Mouse (Mus musculus): ENCODE measurements around the gene Cd83. TPM values are rescaled to one million over a fixed set of nuclear protein-coding genes. Genes with fewer than 3 reads are reported as not detected.

Gene Cd83
- total RNA-seq (2012; rRNA removed) = 0.26 and 0.76 TPM in 2 replicates

DNA sequence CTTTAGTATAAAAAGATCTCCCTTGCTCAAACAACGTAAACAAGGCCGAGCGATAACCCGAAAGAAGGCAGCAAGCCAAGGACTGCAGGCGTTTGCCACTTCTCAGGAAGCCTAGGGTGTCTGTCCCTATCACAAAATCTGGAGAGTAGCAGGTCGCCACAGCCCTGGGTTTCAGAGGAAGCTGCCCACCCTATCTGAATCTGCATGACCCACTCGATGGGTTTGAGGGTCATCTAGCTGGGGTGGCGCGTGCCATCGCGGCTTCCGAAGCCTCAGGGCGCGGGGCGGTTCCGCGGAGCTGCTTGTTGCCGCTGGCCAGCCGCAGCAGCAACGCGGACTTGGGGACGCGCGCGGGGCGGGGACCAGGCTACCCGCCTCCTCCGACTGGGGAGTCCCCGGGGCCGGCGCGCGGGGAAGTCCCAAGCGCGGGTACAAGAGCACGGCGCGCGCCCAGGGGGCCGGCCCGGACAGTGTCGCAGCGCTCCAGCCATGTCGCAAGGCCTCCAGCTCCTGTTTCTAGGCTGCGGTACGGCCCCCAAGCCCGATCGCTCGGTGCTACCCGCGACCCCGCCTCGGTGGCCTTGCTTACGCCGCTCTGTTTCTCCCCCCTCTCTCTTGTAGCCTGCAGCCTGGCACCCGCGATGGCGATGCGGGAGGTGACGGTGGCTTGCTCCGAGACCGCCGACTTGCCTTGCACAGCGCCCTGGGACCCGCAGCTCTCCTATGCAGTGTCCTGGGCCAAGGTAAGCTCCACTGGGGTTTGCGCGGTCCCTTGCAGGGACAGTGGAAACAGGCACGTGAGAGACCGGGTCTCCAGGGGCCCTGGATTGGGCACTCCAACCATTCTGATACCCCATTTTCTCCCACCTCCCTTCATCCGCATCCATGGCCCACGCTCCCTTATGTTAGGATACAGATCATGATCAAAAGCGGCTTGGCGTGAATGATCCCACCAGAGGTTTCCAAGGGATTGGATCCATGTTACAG, at the start of gene Cd83:
Gene Cd83 (plus strand): TSS at position 51 of the 987 bp plus-strand sequence.
- DNase-seq (ENCODE audit: low read depth, low spot score) = no peak
- Histone ChIP-seq H3K9ac (ENCODE audit: insufficient read depth, low read depth, low read length, poor library complexity, severe bottlenecking) (peak within 1 kb of the TSS; percentile 71), H3K9me3 (ENCODE audit: control insufficient read depth, insufficient read depth, low read depth, low read length) (no peaks in the 10 kb centered on the region), H3K36me3 (ENCODE audit: control insufficient read depth, insufficient read depth, low read length, poor library complexity, severe bottlenecking) (no peaks in the 10 kb centered on the region), H3K4me1 (ENCODE audit: control insufficient read depth in 2 of 2, insufficient read depth in 2 of 2, low read length in 2 of 2, poor library complexity in 1 of 2) (0 out of 4 replicates have a peak, but pooled peaks cover 0 to 4% of the 10 kb centered on the region in 2 experiments), H3K27ac (ENCODE audit: insufficient read depth, low read depth, low read length, poor library complexity, severe bottlenecking) (no peak within 1 kb of the TSS), H3K4me3 (ENCODE audit: insufficient read depth in 1 of 2, low read depth in 1 of 2, low read length in 2 of 2, poor library complexity in 1 of 2, severe bottlenecking in 1 of 2) (peak within 1 kb of the TSS; percentile 54 to 72)
- in situ Hi-C loops (cut with MboI; ENCODE audit: low sequenced_read_pairs in 2 of 2, unreplicated experiment in 2 of 2) = no loop called here
- no peak for TF ChIP-seq MAFK (IDR thresholded peaks at IDR 0.05; ENCODE audit: insufficient read depth, low read depth, low read length)
- no peak for TF ChIP-seq ZC3H11A (IDR thresholded peaks at IDR 0.05; ENCODE audit: borderline replicate concordance, low read depth, low read length)
- TF ChIP-seq HCFC1 (IDR thresholded peaks at IDR 0.05; ENCODE audit: borderline replicate concordance, insufficient read depth, low read length) = no peak
- no peak for TF ChIP-seq ZNF384 (IDR thresholded peaks at IDR 0.05; ENCODE audit: low read depth, low read length)
- TF ChIP-seq CHD2 (IDR thresholded peaks at IDR 0.05; ENCODE audit: low read depth, low read length) = no peak

DNA sequence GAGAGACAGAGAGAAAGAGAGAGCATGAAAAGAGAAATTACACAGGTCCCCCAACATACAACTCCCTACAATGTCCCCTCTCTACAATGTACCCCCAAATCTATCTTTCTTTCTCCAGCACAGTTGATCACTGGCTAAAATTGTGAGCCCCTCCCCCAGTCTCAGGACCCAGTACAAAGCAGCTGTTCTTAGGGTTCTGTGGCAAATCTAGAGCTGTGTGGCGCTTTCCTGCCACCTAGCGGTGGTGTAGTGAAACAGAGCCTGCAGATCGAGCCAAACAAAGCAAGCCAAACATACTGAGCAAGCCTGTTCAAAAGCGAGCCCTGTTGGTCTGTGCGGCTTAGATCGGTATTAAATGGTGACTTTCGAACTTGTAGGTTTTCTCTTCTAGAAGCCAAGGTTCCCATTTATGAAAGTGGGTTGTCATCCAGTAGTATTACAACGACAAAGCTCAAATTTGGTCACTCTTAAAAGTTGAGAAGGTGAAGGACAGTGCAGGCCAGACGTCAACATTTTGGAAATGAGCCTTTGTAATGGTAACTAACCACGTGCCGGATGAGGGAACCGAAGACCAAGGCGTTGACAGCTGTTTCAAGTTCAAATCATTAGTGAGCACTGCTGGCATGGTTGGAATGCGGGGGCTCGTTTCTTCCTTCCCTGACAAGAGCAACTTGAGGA, 44.8 kb upstream of the Cd83 start:
- Histone ChIP-seq H3K27ac (ENCODE audit: insufficient read depth, low read depth, low read length, poor library complexity, severe bottlenecking) (no peak overlapping the region), H3K9me3 (ENCODE audit: control insufficient read depth, insufficient read depth, low read depth, low read length) (no peaks in the 10 kb centered on the region)
- TF ChIP-seq MAFK (IDR thresholded peaks at IDR 0.05; ENCODE audit: insufficient read depth, low read depth, low read length) = no peak
- TF ChIP-seq CHD2 (IDR thresholded peaks at IDR 0.05; ENCODE audit: low read depth, low read length) = no peak
- TF ChIP-seq HCFC1 (IDR thresholded peaks at IDR 0.05; ENCODE audit: borderline replicate concordance, insufficient read depth, low read length) = no peak
- TF ChIP-seq ZC3H11A (IDR thresholded peaks at IDR 0.05; ENCODE audit: borderline replicate concordance, low read depth, low read length) = peak; percentile 93
- no peak for TF ChIP-seq ZNF384 (IDR thresholded peaks at IDR 0.05; ENCODE audit: low read depth, low read length)

DNA sequence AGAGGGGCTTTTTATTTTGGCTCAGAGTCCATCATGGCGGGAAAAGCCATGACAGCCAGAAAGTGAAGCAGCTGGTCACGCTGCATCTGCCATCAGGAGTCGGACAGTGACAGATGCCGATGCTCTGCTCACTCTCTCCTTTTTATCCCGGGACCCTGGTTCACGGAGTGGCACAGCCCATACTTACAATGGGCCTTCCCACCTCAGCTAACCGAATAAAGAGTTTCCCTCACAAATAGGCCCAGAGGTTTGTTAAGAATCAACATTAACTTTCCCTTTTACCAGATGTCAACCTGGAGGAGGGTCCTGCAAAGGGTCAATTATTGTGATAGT, 44.3 kb upstream of the Cd83 start:
- in situ Hi-C loops (cut with MboI; ENCODE audit: low sequenced_read_pairs in 2 of 2, unreplicated experiment in 2 of 2) = loop anchor here (25.0 kb wide), 2 partner anchors 153 to 578 kb away; partner anchors contain the start of gene Tbc1d7 (in 1 of the 2)
- Histone ChIP-seq H3K27ac (ENCODE audit: insufficient read depth, low read depth, low read length, poor library complexity, severe bottlenecking) (no peak overlapping the region), H3K4me3 (ENCODE audit: insufficient read depth in 1 of 2, low read depth in 1 of 2, low read length in 2 of 2, poor library complexity in 1 of 2, severe bottlenecking in 1 of 2) (no peak overlapping the region), H3K9ac (ENCODE audit: insufficient read depth, low read depth, low read length, poor library complexity, severe bottlenecking) (no peak overlapping the region), H3K36me3 (ENCODE audit: control insufficient read depth, insufficient read depth, low read length, poor library complexity, severe bottlenecking) (no peaks in the 10 kb centered on the region), H3K4me1 (ENCODE audit: control insufficient read depth in 2 of 2, insufficient read depth in 2 of 2, low read length in 2 of 2, poor library complexity in 1 of 2) (peaks cover 0 to 3% of the 10 kb centered on the region in 2 experiments; a peak in 1 of 4 replicates), H3K9me3 (ENCODE audit: control insufficient read depth, insufficient read depth, low read depth, low read length) (no peaks in the 10 kb centered on the region)
- TF ChIP-seq CHD2 (IDR thresholded peaks at IDR 0.05; ENCODE audit: low read depth, low read length) (no peak), MAFK (IDR thresholded peaks at IDR 0.05; ENCODE audit: insufficient read depth, low read depth, low read length) (no peak), HCFC1 (IDR thresholded peaks at IDR 0.05; ENCODE audit: borderline replicate concordance, insufficient read depth, low read length) (no peak), ZC3H11A (IDR thresholded peaks at IDR 0.05; ENCODE audit: borderline replicate concordance, low read depth, low read length) (no peak), ZNF384 (IDR thresholded peaks at IDR 0.05; ENCODE audit: low read depth, low read length) (no peak)
- DNase-seq (ENCODE audit: low read depth, low spot score) = no peak

More for the DNA sequence above, 44.8 kb upstream of the Cd83 start:
- in situ Hi-C loops (cut with MboI; ENCODE audit: low sequenced_read_pairs in 2 of 2, unreplicated experiment in 2 of 2) = loop anchor here (25.0 kb wide), 2 partner anchors 152 to 577 kb away; partner anchors contain the start of gene Tbc1d7 (in 1 of the 2)
- Histone ChIP-seq H3K4me1 (ENCODE audit: control insufficient read depth in 2 of 2, insufficient read depth in 2 of 2, low read length in 2 of 2, poor library complexity in 1 of 2) (peaks cover 0 to 3% of the 10 kb centered on the region in 2 experiments; a peak in 1 of 4 replicates), H3K4me3 (ENCODE audit: insufficient read depth in 1 of 2, low read depth in 1 of 2, low read length in 2 of 2, poor library complexity in 1 of 2, severe bottlenecking in 1 of 2) (no peak overlapping the region), H3K36me3 (ENCODE audit: control insufficient read depth, insufficient read depth, low read length, poor library complexity, severe bottlenecking) (no peaks in the 10 kb centered on the region), H3K9ac (ENCODE audit: insufficient read depth, low read depth, low read length, poor library complexity, severe bottlenecking) (no peak overlapping the region)
- DNase-seq (ENCODE audit: low read depth, low spot score) = peak; percentile 90

DNA sequence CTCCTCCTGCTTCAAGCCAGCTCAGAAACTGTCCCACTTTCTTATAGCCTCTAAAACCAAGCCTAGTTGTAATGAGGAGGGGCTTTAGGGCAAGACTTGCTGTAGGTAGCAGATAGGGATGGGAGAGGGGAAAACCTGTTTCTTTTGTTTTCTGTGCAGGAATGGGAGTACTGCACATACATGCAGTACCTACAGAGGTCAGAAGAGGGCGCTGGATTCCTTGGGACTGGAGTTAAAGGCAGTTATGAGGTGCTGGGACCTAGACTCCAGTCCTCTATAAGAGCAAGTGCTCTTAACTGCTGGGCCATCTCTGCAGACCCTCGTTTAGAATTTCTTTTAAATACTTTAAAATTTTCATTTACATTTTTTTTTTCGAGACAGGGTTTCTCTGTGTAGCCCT, 41.9 kb upstream of the Cd83 start:
- H3K4me3 ChIP-seq (ENCODE audit: insufficient read depth in 1 of 2, low read depth in 1 of 2, low read length in 2 of 2, poor library complexity in 1 of 2, severe bottlenecking in 1 of 2) = no peak overlapping the region

More for the DNA sequence above, 41.9 kb upstream of the Cd83 start:
- DNase-seq (ENCODE audit: low read depth, low spot score) = no peak
- Histone ChIP-seq H3K27ac (ENCODE audit: insufficient read depth, low read depth, low read length, poor library complexity, severe bottlenecking) (no peak overlapping the region), H3K9ac (ENCODE audit: insufficient read depth, low read depth, low read length, poor library complexity, severe bottlenecking) (no peak overlapping the region), H3K9me3 (ENCODE audit: control insufficient read depth, insufficient read depth, low read depth, low read length) (no peaks in the 10 kb centered on the region), H3K36me3 (ENCODE audit: control insufficient read depth, insufficient read depth, low read length, poor library complexity, severe bottlenecking) (no peaks in the 10 kb centered on the region), H3K4me1 (ENCODE audit: control insufficient read depth in 2 of 2, insufficient read depth in 2 of 2, low read length in 2 of 2, poor library complexity in 1 of 2) (peaks cover 0 to 3% of the 10 kb centered on the region in 2 experiments; a peak in 1 of 4 replicates)
- in situ Hi-C loops (cut with MboI; ENCODE audit: low sequenced_read_pairs in 2 of 2, unreplicated experiment in 2 of 2) = loop anchor here (25.0 kb wide), 2 partner anchors 155 to 580 kb away; partner anchors contain the start of gene Tbc1d7 (in 1 of the 2)
- TF ChIP-seq ZC3H11A (IDR thresholded peaks at IDR 0.05; ENCODE audit: borderline replicate concordance, low read depth, low read length) = no peak
- TF ChIP-seq MAFK (IDR thresholded peaks at IDR 0.05; ENCODE audit: insufficient read depth, low read depth, low read length) = no peak
- no peak for TF ChIP-seq CHD2 (IDR thresholded peaks at IDR 0.05; ENCODE audit: low read depth, low read length)
- no peak for TF ChIP-seq ZNF384 (IDR thresholded peaks at IDR 0.05; ENCODE audit: low read depth, low read length)
- no peak for TF ChIP-seq HCFC1 (IDR thresholded peaks at IDR 0.05; ENCODE audit: borderline replicate concordance, insufficient read depth, low read length)

Data from ES-E14 (cell line).